Mouse (Mus musculus) left cerebral cortex, adult 2 months (tissue): Measurements from ENCODE around the gene Cd24a. TPM values are rescaled to one million over a fixed set of nuclear protein-coding genes. Genes with fewer than 3 reads are reported as not detected.

Experiments used
- DNase-seq, 2 experiments: peaks; one replicate each; pipeline ENCODE4 v3.0.0; 2021 to 2022; ENCODE audit warnings: low spot score in 2 of 2, mixed read lengths in 1 of 2; ENCODE audit errors: extremely low spot score in 1 of 2
- H3K27ac ChIP-seq: fragments of 200-600 bp; 2 replicates; pipeline ENCODE4 v1.8.1; 2022
- H3K4me3 ChIP-seq: fragments of 200-600 bp; 2 replicates; pipeline ENCODE4 v1.8.1; 2022
- CTCF ChIP-seq: fragments of 200-600 bp; IDR thresholded peaks from 2 replicates; pipeline ENCODE4 v1.8.1; 2022; ENCODE audit warnings: antibody characterized with exemption, mild to moderate bottlenecking, moderate library complexity
- intact Hi-C: fragments of 180-260 bp; cut with DNase I; formaldehyde crosslinking; loops from one replicate; pipeline ENCODE4 v1.15.1; 2025
- total RNA-seq, 2 experiments: library from RNA; stranded (reverse); gene quantifications; 2 replicates each; pipeline ENCODE4 v1.2.3; 2021

Cd24a gene
- total RNA-seq, 2 experiments from 2014 or later = 6.4 to 9.2 TPM

DNA sequence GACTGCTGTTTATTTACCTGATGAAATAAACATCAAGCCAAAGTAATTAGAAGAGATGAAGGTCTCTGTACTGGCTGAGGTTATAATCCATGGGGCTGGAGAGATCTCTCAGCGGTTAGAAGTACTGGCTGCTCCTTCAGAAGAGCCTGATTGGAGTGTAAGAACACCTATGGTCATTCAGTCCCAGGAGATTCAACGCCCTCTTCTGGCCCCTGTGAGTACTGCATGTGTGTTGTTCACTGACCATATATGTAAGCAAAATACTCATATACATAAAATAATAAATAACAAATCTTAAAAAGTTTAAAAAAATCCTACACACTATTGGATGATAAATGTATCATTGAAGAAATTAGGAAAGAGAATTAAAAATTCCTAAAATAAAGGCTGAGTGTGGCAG lies 17.3 kb upstream of the Cd24a start:
- no peak overlapping the region for H3K27ac ChIP-seq
- DNase-seq = no peak
- no peak overlapping the region for H3K4me3 ChIP-seq
- intact Hi-C loops = no loop called here
- TF ChIP-seq CTCF = no peak; the same call in none of the 2 replicates

DNA sequence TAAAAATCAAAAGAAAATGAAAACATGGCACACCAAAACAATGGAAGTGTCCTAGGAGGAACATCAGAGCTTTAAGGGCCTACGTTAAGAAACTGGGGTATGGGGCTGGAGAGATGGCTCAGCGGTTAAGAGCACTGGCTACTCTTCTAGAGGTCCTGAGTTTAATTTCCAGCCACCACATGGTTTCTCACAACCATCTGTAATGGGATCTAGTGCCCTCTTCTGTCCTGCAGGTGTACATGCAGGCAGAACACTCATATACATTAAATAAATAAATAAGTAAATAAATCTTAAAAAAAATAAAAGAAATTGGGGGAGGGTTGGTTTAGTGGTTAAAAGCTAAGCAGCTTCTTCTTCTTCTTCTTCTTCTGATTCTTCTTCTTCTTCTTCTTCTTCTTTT lies 16.8 kb upstream of the Cd24a start:
- TF ChIP-seq CTCF = no peak
- intact Hi-C loops = no loop called here

DNA sequence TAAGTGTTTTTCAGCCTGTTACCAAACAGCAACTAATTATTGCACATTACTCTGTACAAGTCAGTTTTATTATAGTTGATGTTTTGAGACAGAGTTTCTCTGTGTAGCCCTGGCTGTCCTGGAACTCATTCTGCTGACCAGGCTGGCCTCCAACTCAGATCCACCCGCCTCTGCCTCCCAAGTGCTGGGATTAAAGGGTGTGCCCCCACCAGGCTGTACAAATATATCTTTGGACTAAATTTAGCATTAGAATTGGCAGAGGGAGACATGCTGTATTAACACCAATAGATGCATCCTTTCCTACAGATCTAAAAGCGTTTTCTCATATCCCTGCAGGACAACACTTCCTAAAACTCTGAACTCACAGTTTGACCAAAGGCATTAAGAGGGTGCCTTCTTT lies 3.7 kb upstream of the Cd24a start:
- intact Hi-C loops = loop anchor here (10.0 kb wide), 1 partner anchor 490 kb away; no protein-coding TSS in a partner anchor
- no peak for TF ChIP-seq CTCF
- DNase-seq = no peak
- Histone ChIP-seq H3K27ac (no peak overlapping the region), H3K4me3 (no peak overlapping the region)

More for the DNA sequence above, 16.8 kb upstream of the Cd24a start:
- Histone ChIP-seq H3K4me3 (no peak overlapping the region), H3K27ac (no peak overlapping the region)
- no peak for DNase-seq

DNA sequence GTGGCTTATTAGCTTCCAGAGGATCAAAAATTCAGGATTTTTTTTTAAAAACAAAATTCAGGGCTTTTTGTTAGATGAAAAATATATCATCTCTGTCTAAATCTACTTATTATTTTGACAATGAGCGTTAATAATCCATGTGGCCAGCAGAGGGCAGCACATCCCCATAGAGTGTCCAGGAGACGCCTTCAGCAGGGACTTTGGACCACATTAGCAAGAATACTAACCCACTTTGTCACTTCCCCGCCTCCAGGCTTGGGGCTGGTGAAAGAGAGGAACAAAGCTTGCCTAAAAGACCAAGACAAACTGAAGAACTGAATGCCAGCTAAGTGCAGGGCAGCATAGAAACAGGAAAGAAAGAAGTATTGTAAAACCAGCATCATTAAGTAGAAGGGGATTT lies 3.1 kb upstream of the Cd24a start:
- intact Hi-C loops = loop anchor here (1.0 to 10.0 kb wide), 4 partner anchors 92 to 490 kb away; no protein-coding TSS in a partner anchor

DNA sequence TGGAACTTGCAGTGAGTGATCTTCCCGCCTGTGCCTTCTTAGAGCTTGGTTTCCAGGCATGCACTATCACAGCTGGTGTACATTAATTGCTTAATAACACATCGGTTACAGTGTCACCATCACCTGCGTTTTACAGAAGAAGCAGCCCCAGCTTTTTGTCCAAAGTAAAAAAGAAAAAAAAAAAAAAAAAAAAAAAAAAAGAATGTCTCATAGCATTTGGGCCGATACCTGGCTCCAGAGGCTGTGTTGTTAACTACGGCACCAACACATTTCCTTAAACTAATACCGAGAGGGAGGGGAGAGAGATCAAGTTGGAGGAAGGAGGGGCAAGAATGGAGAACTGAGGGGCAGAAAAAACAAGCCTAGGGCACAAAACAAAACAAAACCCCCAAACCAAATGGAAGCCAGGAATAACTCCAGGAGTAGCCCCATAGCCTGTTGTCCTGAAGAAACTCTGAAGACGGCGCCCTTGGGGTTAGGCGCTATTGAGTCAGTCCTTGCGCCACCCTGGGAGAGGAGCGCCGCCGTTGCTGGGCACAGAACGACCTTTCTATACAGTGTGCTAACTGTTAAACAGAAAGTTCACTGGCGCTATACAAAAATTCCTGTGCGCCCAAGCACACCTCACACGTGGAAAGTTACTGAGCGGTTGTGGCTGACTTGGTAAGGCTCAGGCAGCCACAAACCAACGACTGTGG lies 636 bp upstream of the Cd24a start:
- Histone ChIP-seq H3K27ac (no peak overlapping the region), H3K4me3 (no peak overlapping the region)
- no peak for TF ChIP-seq CTCF
- intact Hi-C loops = loop anchor here (5.0 to 10.0 kb wide), 3 partner anchors 90 to 487 kb away; no protein-coding TSS in a partner anchor
- DNase-seq = no peak

More for the DNA sequence above, 3.1 kb upstream of the Cd24a start:
- DNase-seq = peak; percentile 77 to 80
- no peak overlapping the region for H3K4me3 ChIP-seq
- no peak overlapping the region for H3K27ac ChIP-seq
- peak; percentile 91 for TF ChIP-seq CTCF

DNA sequence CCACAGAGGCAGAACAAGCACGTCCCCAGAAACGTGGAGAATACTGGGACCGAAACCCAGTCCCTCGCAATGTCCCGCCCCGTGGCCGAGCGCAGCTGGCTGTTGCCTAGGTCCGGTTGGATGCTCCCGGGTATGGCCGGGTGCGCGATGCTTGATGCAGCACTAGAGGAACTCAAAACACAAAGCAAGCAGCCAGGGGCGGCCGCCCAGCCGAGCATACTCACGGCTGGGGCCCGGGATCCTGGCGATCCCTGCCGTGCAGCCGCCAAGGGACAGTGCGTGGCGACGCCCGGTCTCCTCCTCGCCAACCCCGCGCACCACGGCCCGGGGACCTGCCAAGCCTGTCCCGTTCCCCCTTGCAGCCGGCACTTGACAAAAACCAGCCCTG lies 276 bp downstream of the Cd24a start:
- DNase-seq = peak; percentile 11 to 26
- H3K27ac ChIP-seq = no peak overlapping the region

DNA sequence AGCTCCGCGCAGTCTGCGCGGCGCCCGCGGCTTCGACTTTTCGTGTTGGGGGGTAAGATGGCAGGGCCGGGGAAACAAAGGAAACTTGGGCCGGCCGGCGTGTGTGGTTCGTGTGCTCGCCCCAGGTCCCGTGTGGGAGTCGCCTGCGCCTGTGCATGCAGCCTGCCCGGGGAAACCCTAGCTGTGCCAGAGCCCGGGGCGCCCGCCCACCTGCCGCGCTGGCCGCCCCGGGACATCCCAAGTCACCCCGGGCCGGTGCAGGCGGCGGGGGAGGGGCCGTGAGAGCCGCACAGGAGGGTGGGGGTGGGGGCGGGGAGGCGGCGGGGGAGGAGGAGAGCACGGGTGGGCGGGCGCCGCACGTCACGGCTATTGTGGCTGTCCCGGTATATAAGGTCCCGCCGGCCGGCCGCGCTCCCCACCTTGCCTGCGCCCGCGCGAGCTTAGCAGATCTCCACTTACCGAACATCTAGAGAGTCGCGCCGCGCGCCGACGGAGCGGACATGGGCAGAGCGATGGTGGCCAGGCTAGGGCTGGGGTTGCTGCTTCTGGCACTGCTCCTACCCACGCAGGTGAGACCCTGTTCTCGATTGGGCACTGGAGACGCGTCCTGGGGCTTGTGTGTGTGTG lies 783 bp downstream of the Cd24a start:
- H3K4me3 ChIP-seq = peak overlapping the region; percentile 47
- no peak overlapping the region for H3K27ac ChIP-seq
- TF ChIP-seq CTCF = no peak
- intact Hi-C loops = loop anchor here (5.0 to 10.0 kb wide), 3 partner anchors 88 to 486 kb away; no protein-coding TSS in a partner anchor
- DNase-seq = peak in 1 of 2 experiments; percentile 19

More for the DNA sequence above, 276 bp downstream of the Cd24a start:
- intact Hi-C loops = loop anchor here (5.0 to 10.0 kb wide), 3 partner anchors 89 to 486 kb away; no protein-coding TSS in a partner anchor
- peak overlapping the region; percentile 47 for H3K4me3 ChIP-seq
- TF ChIP-seq CTCF = no peak

DNA sequence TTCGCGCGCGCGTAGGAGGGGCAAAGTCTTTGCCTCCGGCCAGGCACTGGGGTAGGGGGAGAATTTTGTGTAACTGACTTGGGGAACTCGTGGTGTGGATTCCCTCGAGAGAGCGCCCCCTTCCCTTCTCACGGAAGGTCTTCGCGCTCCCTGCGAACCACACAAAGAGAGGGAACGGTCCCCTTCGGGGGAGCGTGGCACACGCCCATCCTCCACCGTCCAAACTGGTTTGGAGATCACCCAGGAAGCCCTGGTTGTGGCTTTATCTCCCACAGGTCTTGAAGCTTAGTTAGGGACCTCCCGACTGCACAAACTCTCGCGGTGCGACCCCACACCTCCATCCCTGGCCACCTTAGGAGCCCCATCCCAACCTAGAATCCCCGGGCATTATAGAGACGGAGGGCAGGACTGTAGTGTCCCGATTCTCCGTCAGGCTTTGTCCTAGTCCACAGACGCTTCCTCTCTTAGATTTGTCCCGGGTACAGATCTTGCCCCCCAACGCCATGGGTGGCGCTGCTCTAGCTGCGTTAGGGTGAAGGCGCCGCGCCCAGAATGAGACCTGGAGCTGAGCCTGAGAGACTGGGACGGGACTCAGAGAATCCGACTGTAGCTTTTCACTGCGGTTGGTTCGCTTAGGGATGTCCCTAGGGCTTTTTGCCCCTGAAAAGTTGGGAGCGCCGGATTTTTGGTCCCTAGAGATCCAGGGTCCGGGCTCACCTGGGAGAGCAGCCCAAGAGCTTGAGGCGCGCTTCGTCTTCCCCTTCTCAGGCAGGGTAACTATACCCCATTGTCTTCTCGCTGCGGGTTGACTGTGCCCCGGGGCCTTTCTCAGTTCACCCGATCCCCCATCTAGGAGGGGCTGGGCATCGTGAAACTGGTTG lies 1.5 kb downstream of the Cd24a start:
- TF ChIP-seq CTCF = no peak
- Histone ChIP-seq H3K4me3 (peak overlapping the region; percentile 47), H3K27ac (no peak overlapping the region)
- intact Hi-C loops = loop anchor here (5.0 to 10.0 kb wide), 3 partner anchors 88 to 485 kb away; no protein-coding TSS in a partner anchor
- DNase-seq = peak in 1 of 2 experiments; percentile 13

DNA sequence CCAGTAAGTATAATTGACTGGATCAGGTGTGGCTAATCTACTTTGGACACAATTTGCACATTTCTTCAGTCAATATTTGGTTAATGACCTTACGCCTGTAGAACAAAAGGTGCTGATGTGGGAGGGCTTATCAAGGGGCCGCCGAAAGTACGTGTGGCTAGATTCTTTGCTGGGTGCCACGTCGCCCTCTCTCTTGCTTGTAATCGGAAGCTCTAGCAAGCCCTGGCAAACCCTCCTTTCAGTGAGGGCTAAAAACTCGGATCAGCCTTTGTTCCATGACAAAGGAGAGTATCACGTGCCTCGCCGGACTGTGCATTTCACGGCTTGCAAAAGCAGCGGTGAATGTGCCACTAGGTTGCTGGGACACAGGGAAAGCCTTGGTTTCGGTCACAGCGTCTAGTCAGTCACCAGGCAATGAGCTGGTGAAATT lies 2.6 kb downstream of the Cd24a start:
- intact Hi-C loops = no loop called here
- peak in 1 of 2 experiments; percentile 9 for DNase-seq
- no peak for TF ChIP-seq CTCF
- Histone ChIP-seq H3K4me3 (peak overlapping the region; percentile 14; the same call in 1 of the 2 replicates), H3K27ac (no peak overlapping the region)

DNA sequence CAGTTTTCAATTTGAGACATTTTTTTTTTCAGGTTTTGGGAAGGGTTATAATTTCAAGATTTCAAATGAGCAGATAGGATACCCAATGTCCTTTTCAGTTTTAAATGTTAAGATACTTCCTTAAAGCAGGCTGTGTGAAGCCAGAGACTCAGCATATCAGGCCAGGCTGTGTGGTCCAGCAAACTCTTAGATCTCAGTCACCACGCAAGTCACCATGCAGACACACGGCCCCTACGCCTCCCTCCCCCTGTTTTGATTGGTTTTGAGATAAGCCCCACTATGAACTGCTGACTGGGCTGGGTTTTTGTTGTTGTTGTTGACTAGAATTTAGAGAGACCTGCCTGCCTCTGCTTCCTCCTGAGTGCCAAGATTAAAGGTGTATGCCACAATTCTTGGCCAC lies 3.2 kb downstream of the Cd24a start:
- TF ChIP-seq CTCF = no peak
- intact Hi-C loops = no loop called here
- DNase-seq = no peak
- H3K4me3 ChIP-seq = no peak overlapping the region
- no peak overlapping the region for H3K27ac ChIP-seq

DNA sequence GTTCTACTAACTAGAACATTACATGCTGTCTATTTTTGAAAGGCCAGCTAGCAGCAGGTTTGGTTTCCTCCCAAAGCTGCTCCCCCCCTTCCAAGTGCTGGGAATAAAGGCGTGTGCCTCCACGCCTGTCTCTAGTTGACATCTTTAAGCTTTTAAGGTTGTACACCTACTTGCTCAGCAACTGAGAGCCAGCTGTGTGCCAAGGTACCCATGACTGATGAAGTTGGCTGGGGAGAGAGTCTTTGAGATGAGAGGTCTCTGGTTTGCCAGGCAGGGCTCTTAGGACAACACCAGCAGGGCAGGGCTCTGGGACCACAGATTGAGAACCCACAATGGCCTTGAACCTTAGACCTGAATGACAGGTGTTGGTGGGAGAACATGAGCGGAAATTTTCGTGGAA lies 6.5 kb downstream of the Cd24a start:
- no peak for DNase-seq
- H3K4me3 ChIP-seq = no peak overlapping the region
- no peak for TF ChIP-seq CTCF
- no peak overlapping the region for H3K27ac ChIP-seq
- intact Hi-C loops = no loop called here
